Mouse (Mus musculus) cerebellum, adult (tissue): Measurements from ENCODE around the gene Slc17a4.

Experiments used
- ATAC-seq: cut with Nextera tagmentation; 2 replicates; pipeline ENCODE4 v1.9.2; 2017; ENCODE audit warnings: mild to moderate bottlenecking, moderate library complexity, mixed read lengths; ENCODE audit not compliant: insufficient number of reproducible peaks, low FRiP score, low TSS enrichment

The Slc17a4 gene

DNA sequence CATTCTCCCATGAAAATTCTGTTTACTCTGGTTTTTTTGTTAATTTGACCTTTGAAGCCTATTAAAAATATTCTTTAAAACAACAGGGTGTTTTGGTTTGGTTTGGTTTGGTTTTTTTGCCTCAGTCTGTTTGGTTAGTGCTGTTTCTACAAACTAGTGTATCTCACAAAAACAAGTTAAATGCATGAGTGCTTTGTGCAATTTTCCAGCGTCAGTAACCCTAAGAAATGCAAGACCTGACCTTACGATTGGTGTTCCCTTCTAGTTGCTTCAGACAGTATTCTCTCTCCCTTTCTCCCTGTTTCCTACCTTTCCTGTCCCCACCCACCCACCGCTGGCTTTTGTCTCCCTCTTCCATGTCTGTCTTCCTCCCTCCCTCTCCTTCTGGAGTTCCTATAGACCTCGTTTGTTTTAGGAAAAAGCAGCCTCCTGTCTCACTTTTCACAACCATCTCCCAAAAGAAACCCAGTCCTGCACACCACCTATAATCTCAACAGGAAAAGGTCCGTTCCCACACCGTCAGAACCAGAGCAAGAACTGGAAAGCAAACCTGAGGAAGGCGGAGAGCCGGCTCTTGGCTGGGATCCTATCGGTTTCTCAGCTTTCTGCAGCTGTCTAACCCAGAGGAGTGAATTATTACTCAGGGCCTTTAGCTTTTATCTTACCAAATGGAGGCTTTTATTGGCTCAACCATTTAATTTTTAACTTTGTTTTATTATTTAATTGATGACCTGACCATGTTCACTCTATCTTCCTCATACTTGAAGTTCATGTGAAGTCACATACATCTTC is at the start of gene Slc17a4:
Gene Slc17a4, minus strand, starts transcription at position 634 of the 792 bp plus-strand sequence.
- ATAC-seq = no peak

DNA sequence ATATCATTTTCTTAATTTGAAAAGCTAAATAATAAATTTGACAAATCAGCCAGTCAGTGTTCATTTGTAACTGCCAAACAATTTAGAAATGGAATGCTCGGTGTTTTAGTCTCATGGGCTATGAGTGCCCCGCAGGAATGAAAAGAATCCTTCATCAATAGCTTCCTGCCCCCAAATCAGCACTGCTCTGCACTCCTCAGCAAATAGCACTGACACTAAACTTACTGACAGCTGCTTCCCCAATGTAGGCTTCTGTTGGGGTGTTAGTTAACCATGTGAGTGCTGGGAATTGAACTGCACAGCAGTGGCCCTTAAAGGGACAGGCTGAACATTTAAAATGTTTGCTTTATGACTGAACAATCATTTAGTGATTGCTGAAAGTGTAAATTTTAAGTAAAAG is 45.0 kb upstream of the Slc17a4 start:
- ATAC-seq = no peak

DNA sequence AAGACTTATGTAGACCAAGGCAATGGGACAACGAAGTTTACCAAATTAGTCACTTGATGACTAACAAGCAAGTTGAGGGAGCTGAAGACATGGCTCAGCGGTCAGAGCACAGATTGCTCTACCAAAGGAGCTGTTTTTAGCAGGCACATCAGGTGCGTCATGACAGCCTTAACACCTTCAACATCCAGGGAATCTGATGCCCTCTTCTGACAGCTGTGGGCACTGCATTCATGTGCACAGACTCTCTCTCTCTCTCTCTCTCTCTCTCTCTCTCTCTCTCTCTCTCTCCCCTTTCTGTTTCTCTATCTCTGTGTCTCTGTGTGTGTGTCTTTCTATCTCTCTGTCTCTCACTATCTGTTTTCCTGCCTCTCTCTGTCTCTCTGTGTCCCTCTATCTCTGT is 36.1 kb upstream of the Slc17a4 start:
- ATAC-seq = no peak

DNA sequence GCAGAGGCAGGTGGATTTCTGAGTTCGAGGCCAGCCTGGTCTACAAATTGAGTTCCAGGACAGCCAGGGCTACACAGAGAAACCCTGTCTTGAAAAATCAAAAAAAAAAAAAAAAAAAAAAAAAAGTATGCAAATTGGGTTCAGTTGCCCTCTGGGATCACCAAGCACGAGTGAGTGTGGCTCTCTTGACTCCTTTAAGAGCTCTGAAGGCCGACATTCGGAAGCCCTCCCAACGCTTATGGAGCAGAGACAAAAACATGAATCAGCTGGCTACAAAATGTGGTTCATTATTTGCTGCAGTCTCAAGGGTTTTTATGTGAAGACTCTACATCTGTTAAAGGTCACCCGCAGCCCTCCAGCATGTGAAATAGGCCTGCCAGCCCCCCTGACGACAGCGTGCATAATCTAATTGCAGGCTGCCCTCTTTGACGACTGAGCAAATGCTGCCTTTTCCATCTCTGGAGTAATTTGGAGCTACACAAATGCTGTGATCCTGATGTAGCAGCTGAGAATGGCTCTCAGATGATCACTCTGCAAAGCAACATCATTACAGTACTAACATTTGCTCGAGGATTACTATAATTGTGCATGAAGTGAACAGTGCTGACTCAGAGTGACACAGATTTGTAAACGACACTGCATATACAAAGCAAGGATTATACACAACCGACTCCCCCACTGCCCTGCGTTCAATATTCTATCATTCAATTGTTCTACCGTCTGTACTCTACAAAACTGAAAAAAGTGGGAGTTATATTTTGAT is 34.9 kb upstream of the Slc17a4 start:
- ATAC-seq = no peak

DNA sequence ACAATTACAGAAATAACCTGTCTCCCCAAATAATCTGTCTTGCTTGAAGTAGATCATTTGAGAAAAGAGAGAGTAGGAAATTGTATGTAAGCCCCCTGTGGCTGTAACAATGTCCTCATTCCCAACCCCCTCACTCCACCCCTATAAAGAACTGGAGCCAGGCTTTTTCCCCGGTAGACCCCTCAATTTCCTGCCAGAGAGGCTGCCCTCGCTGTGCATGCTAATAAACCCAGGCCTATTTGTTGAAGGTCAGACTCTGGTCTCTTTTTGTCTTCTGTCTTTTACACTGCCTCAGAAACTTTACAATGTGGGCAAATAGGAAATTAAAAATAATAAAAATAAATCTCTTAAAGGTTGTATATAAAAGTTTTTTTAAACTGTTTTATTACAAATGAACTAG is 31.4 kb upstream of the Slc17a4 start:
- ATAC-seq = no peak

DNA sequence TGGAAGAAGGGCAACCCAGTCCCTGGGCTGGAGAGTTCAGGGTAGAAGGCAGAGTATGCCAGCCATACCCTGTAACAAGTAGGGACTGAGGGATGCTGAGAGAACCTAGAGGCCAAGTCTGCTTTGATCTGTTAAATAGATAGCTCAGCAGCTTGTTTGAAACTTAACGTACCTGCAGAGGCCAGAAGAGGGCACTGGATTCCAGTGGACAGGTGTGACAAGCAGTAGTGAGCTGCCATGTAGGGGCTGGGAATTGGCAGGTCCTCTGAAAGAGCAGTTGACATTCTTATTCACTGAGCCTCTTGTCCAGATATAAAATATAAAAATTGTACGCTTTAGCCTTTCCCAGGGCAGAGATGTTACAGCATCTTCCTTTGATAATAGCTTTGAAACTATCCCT is 28.1 kb upstream of the Slc17a4 start:
- no peak for ATAC-seq

DNA sequence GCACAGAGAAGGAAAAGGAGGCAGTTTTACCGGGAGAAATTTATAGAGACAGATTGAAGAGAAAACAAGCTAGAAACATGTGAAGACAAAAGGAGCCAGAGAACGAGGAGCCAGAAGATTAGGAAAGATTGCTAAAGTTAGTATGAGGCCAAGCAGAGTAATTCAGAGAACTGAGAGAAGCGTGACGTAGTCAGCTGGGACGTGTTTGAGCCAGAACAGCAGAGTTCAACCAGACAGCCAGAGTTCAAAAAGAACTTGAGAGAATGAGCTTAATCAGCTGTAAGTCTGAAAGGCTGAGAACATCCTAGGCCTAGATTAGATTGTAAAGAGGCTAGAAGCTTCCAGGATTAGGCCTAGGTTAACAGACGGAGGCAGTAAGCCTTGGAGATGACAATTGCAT is 25.5 kb upstream of the Slc17a4 start:
- ATAC-seq = no peak

DNA sequence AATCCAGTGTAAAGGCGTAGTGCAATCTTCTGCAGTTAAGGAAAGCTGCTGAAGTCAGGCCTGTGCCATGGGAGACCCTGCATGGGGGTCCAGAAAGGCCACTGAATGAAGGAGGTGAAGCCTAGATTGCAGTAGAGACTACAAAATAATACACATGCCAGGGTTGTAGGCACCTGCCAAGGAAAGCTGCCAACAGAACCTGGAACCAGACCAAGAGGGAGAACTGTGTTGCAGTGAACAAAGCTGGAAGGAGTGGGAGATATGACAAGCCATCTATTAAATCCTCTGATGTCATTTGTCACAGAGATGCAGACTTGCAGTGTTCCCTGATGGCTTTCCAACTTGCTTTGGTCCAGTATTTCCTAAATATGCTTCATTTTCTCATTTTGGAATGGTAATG is 23.9 kb upstream of the Slc17a4 start:
- ATAC-seq = no peak

DNA sequence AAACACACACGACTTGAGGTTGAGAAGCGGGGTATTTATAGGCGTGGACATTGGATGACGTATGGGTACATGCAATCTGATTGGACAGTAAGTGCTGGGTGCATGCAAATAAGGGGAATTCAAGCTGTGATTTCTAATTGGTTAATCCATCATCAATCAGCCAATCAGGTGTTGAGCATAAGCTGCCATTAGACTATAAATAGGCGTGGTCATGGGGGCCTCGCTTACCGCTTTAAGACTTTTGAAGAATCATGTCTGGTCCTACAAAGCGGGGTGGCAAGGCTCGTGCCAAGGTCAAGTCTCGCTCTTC is 19.4 kb upstream of the Slc17a4 start, which contains the start of gene Hist1h2aa:
Gene Hist1h2aa, plus strand, starts transcription at position 252 of the 310 bp plus-strand sequence.
- no peak for ATAC-seq

DNA sequence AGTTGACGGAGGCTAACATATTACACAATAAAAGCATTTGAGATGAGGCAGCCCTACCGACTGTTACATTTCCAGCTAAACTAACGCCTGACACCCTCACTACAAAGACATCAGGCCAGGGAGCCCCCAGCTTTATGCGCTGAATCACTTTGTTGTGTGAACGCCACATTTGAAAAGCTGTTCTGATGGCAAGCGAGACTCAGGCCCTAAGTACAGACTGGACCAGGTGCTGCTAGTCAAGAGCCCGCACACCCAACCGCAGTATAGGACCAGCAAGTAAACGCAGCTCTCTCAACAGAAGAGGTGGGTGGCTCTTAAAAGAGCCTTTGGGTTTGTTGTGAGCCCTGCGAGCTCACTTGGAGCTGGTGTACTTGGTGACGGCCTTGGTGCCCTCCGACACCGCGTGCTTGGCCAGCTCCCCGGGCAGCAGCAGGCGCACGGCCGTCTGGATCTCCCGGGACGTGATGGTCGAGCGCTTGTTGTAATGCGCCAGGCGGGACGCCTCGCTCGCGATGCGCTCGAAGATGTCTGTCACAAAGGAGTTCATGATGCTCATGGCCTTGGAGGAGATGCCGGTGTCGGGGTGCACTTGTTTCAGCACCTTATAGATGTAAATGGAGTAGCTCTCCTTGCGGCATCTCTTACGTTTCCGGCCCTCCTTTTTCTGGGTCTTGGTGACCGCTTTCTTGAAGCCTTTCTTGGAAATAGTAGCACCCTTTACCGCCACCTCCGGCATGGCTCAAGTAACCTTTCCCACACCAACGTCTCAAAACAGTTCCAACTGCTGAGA is 18.8 kb upstream of the Slc17a4 start, which contains the start of gene Hist1h2ba:
Gene Hist1h2ba, minus strand, starts transcription at position 736 of the 790 bp plus-strand sequence.
- ATAC-seq = no peak

DNA sequence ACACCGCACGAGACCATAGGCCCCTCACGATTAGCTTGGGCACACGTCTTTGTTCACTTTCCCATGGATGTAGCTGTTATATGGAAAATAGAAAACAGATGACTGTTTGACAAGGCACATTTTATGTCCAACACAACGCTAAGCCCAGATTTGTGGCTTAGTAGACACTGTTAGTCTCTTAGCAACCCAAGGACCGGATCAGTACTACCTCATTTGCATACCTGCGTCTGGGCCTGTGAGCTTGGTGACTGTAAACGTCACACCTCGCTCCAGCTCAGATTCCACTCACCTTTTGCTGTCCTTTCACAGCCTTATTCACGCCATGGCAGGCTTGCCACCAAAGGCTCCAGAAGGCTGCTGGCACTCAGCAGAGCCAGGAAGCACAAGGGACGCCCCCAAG is 16.1 kb upstream of the Slc17a4 start:
- ATAC-seq = no peak

DNA sequence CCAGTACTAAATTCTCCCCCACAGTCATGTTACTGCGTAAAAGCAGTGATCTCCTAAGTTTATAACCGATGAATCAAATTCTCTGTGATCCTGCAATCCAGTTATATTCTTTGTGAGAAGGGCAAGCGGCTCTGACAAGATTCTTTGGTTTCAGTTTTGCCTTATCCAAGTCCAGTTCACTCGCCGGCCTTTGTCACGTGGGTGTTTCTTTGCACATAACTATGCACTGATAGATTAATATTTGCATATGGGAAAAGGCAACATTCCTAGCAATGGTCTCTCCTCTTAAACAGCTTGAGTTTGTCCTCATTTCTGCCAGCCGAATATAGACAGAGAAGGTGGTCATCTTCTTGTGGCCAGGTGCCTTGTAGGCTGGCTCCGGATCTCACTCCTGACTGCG is 15.7 kb upstream of the Slc17a4 start:
- no peak for ATAC-seq

DNA sequence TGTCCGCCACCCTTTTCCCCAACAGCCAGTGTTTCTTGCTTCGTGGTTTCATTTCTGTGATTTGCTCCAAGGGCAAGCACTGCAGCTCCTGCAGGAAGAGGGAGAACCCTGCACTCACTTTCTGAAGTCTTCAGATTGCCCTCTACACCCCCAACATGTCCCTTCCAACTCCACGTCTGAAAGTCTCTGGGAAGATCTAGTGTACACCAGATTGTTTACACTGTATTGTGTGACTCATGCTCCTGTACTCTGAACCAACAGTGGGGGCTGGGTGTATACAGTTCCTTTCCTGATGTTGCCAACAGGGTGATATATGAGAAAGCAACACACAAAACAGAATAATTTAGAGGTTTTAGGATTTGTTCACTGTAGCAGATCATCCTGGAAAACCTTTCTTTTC is 13.8 kb upstream of the Slc17a4 start:
- no peak for ATAC-seq

DNA sequence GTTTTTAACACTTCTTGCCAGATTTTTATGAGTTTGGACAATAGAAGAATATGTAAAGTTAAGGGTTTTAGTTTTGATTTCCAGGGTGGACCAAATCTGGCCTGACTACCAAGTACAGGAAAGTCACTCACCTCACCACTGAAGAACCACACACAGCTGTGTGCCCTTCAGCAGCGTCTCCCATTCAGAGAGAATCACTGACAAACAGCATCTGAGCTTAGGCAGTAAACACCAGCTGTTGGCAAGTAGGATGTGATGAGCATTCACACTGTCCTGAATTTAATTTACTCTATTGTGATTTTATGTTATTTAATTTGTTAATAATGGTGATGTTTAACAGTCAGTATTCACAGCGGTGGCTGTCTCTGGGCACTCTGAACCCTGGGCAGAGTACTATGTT is 11.0 kb upstream of the Slc17a4 start:
- no peak for ATAC-seq

DNA sequence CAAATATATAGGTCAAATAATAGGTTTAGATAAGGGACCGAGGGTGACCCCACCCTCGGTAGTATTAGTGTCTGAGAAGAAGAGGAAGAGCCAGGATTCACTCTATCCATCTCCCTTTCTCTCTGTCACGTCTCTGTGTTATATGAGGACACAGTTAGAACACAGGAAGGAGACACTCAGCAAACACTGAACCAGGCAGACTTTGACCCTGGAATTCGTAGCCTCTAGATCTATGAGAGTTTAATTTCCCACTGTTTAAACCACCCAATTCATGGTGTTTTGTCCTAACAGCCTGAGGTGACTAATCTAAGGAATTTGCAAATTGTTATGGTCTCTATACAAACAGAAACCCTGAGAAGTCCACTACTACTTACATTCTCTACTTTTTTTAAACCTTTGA is 2.9 kb upstream of the Slc17a4 start:
- no peak for ATAC-seq

DNA sequence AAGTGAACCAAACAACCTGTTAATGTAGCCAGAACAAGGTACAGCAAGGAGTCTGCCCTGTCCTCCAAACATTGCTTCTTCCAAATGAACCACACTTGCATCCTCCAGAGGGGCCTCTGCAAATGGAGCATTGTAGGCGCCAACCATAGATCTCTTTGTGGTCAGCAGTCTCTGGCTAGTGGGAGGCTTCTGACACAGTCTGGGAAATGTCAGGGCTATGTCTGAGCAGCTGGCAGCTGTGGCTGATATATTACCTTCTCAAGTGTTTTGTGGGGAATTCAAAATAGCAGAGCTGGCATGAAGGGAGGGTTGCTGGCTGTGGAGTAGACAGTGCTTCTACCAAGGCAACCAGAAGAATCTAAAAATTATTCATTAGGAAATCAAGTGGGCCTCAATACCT is 1.3 kb upstream of the Slc17a4 start:
- ATAC-seq = no peak

DNA sequence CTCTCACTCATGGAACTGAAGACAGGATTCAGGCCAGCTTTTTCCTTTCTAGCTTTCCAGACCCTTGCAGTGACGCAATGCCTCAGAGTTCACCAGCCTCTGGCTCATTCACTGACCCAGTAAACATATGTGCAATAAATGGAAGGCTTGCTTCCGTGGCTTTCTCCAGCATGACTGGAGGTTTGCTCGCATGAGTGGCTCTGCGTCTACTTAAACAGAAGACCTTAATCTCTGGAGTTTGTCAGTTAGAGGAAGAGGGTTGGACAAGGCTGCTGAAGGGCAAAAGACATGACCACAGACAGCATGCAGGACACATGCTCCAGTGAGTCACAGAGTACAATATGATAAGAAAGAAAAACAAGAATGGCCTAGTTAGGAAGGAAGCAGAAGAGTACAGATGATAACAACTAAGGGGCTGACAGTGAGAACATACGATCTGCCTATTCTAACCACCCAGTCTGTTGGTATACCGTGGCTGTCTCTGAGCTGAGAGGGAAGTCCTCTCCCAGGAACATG is 960 bp downstream of the Slc17a4 start:
- ATAC-seq = no peak

DNA sequence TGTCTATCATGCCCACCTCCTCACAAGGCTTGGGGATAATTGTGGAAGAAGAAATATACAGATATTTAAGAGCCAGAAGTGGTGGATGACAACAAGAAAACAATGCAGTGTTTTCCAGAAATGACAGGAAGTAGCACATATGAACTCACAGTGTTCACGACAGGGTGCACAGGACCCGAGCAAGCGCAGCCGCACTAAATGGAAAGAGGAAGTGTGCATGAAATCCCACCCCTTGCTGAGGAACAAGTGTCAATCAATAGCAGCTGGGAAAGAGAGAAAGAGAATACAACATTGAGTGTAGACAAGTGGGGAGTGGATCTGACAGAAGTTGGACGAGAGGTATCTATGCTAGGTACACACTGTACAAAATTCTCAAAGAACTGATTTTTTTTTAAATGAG is 3.5 kb downstream of the Slc17a4 start:
- no peak for ATAC-seq

DNA sequence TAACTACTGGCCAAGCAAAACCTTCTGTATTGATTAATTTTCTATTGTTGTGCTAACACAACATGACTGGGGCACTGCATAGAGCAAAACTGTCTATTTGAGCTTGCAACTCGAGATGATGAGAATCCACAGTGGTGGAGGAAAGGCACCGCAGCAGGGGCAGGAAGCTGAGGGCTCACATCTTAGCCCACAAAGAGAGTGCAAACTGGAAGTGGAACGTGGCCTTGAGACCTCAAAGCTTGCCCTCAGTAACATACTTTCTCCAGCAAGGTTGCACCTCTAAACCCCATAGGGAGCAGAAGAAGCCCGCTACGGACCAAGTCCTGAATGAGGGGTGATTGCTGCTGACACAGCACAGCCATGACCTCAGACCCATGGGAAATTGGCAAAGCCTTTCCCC is 4.7 kb downstream of the Slc17a4 start:
- ATAC-seq = no peak

DNA sequence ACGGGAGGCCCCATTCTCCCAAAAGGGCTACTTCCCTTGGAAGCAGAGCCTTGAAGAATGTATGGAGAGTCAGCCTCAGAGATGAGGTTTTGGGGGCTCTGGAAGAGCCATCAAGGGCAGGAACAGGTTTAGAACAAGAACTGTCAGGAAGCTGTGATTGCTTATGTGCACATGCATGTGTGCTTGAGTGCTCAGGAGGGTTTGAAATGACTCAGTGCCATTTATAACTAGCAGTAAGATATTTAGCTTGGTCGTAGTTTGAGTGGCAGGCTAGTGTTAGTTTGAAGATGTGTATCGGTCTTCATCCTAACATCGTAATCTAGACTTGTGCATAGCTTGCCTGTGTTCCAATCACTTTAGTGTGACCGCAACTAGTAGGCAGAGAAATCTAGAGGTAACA is 7.9 kb downstream of the Slc17a4 start:
- no peak for ATAC-seq

DNA sequence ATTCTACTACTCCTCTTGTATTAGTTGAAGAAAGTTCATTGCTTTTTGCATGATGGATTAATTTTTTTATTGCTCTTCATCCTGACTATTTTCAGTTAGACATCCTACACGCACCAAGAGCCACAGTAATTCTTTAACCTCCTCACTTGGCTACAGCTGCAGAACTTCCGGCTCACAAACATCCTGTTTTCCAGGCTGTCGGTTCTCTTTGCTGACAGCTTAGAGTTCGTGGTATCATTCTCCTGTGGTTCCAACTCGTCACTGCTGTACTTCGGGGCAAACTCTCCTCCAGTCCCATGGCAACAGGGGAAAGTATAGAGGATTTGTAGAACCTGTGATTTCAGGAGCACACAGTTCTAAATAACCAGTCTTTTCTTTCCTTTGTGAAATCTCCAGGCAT is 16.6 kb downstream of the Slc17a4 start:
- no peak for ATAC-seq
